Mouse (Mus musculus) forebrain, embryonic 10.5 days (tissue): Measurements from ENCODE around the gene Dmwd. TPM values are rescaled to one million over a fixed set of nuclear protein-coding genes. Genes with fewer than 3 reads are reported as not detected.

Experiments used
- DNase-seq: peaks from one replicate; pipeline ENCODE4 v3.0.0-alpha.2; 2017; ENCODE audit warnings: low spot score; ENCODE audit errors: extremely low spot score
- H3K27ac ChIP-seq: fragments of 300-500 bp; sonication (generic); 2 replicates; pipeline ENCODE4 v1.5.1; 2016; ENCODE audit warnings: mild to moderate bottlenecking
- H3K27me3 ChIP-seq: fragments of 300-500 bp; sonication (generic); 2 replicates; pipeline ENCODE4 v1.6.1; 2016; ENCODE audit warnings: mild to moderate bottlenecking; ENCODE audit not compliant: poor library complexity, severe bottlenecking
- H3K36me3 ChIP-seq: fragments of 300-500 bp; sonication (generic); replicated peaks from 2 replicates; pipeline ENCODE4 v1.6.1; 2016; ENCODE audit warnings: mild to moderate bottlenecking, moderate library complexity
- H3K4me1 ChIP-seq: fragments of 300-500 bp; sonication (generic); 2 replicates; pipeline ENCODE4 v1.6.1; 2016
- H3K4me3 ChIP-seq: fragments of 300-500 bp; sonication (generic); 2 replicates; pipeline ENCODE4 v1.5.1; 2016; ENCODE audit warnings: mild to moderate bottlenecking, moderate library complexity
- H3K9me3 ChIP-seq: fragments of 300-500 bp; sonication (generic); 2 replicates; pipeline ENCODE4 v1.6.1; 2016; ENCODE audit warnings: mild to moderate bottlenecking, moderate library complexity
- WGBS: fragments of 180-500 bp; shearing (Covaris S2); methylation state at CpG from one replicate; pipeline ENCODE4 v1.1.7; 2016; 5-methylcytosine and 5-hydroxymethylcytosine counted together
- polyA plus RNA-seq: library from polyadenylated mRNA; unstranded; fragments of >200 nt; fragmentation: Nextera tagmentation; extraction: Ambion mirVana; gene quantifications from 2 replicates; pipeline ENCODE4 v1.2.1, GENCODE M21; 2016

The Dmwd gene
- polyA plus RNA-seq, 1 experiment from 2014 or later, result 16.3 TPM

DNA sequence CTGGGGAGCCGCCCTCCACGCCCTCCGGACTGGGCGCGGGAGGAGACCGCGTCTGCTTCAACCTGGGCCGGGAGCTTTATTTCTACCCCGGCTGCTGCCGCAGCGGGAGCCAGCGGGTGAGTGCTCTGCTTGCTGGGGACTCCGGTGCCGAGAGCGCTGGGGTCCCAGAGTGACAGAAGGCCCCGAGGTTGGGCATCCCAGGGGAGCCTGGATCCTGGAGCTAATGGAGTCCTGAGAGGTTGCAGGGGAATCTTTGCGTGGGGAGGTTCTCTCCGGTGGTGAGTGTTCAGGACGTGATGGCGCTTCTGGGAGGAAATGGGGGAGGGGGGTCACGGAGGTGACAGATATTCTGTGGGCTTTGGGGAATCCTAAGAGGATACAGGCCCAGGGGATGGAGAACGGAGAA lies 562 bp downstream of the Dmwd start:
- peaks cover 42% of the 10 kb centered on the region for H3K36me3 ChIP-seq
- peak overlapping the region; percentile 94 for H3K27ac ChIP-seq
- peak overlapping the region; percentile 99 for H3K4me3 ChIP-seq
- peaks cover 24% of the 10 kb centered on the region for H3K4me1 ChIP-seq
- peak; percentile 23 for DNase-seq
- no peaks in the 10 kb centered on the region for H3K27me3 ChIP-seq
- no peaks in the 10 kb centered on the region for H3K9me3 ChIP-seq
- under 1% methylated on average over 22 of the region's 22 CpGs for WGBS

GRCm38 (mm10) chr7:19077761-19078160 lies 1.7 kb downstream of the Dmwd start:
- no peak overlapping the region; the same call in 1 of the 2 replicates for H3K27ac ChIP-seq
- peaks cover 54% of the 10 kb centered on the region for H3K36me3 ChIP-seq
- peak; percentile 13 for DNase-seq

GRCm38 (mm10) chr7:19078732-19079131 lies 2.7 kb downstream of the Dmwd start:
- WGBS, result 88% methylated on average over 3 of the region's 3 CpGs
- Histone ChIP-seq H3K4me1 (peaks cover 46% of the 10 kb centered on the region), H3K27me3 (no peaks in the 10 kb centered on the region), H3K27ac (no peak overlapping the region), H3K9me3 (no peaks in the 10 kb centered on the region), H3K4me3 (no peak overlapping the region), H3K36me3 (peaks cover 63% of the 10 kb centered on the region)
- DNase-seq, result peak; percentile 12

More at GRCm38 (mm10) chr7:19077761-19078160, 1.7 kb downstream of the Dmwd start:
- H3K4me1 ChIP-seq, result peaks cover 36% of the 10 kb centered on the region
- no peaks in the 10 kb centered on the region for H3K9me3 ChIP-seq
- 85% methylated on average over 14 of the region's 14 CpGs for WGBS
- H3K4me3 ChIP-seq, result peak overlapping the region; percentile 99
- no peaks in the 10 kb centered on the region for H3K27me3 ChIP-seq

- Histone ChIP-seq H3K4me1 (peaks cover 59% of the 10 kb centered on the region), H3K27ac (no peak overlapping the region), H3K9me3 (no peaks in the 10 kb centered on the region), H3K4me3 (no peak overlapping the region), H3K27me3 (peaks cover 4% of the 10 kb centered on the region; the same call in 1 of the 2 replicates), H3K36me3 (peaks cover 77% of the 10 kb centered on the region)
- DNase-seq, result no peak
- WGBS, result 92% methylated on average over 19 of the region's 19 CpGs
Measured at GRCm38 (mm10) chr7:19080451-19080950, 4.5 kb downstream of the Dmwd start.

GRCm38 (mm10) chr7:19082171-19082570 lies 6.1 kb downstream of the Dmwd start:
- H3K4me1 ChIP-seq, result peaks cover 63% of the 10 kb centered on the region
- H3K27ac ChIP-seq, result no peak overlapping the region
- peaks cover 86% of the 10 kb centered on the region for H3K36me3 ChIP-seq
- DNase-seq, result no peak
- no peaks in the 10 kb centered on the region for H3K9me3 ChIP-seq
- no peak overlapping the region for H3K4me3 ChIP-seq
- peaks cover 17% of the 10 kb centered on the region for H3K27me3 ChIP-seq
- WGBS, result 86% methylated on average over 4 of the region's 4 CpGs

GRCm38 (mm10) chr7:19083096-19083495 lies 7.1 kb downstream of the Dmwd start:
- peaks cover 89% of the 10 kb centered on the region for H3K36me3 ChIP-seq
- no peaks in the 10 kb centered on the region for H3K9me3 ChIP-seq
- peaks cover 20% of the 10 kb centered on the region for H3K27me3 ChIP-seq
- H3K4me3 ChIP-seq, result 0 out of 2 replicates have a peak overlapping the region, but pooled peaks have one; percentile 2
- H3K4me1 ChIP-seq, result peaks cover 57% of the 10 kb centered on the region
- no peak overlapping the region for H3K27ac ChIP-seq
- DNase-seq, result no peak
- WGBS, result 65% methylated on average over 6 of the region's 6 CpGs

GRCm38 (mm10) chr7:19083701-19084100 lies 7.7 kb downstream of the Dmwd start, which contains the start of gene Dmpk:
Gene Dmpk (plus strand): TSS chr7:19083849.
- Histone ChIP-seq H3K4me3 (peak within 1 kb of the TSS; percentile 11; the same call in 1 of the 2 replicates), H3K36me3 (peaks cover 89% of the 10 kb centered on the region), H3K9me3 (no peaks in the 10 kb centered on the region), H3K4me1 (peaks cover 56% of the 10 kb centered on the region), H3K27ac (peak within 1 kb of the TSS; percentile 30; the same call in 1 of the 2 replicates), H3K27me3 (peaks cover 20% of the 10 kb centered on the region)
- WGBS, result 56% methylated on average over 10 of the region's 10 CpGs
- DNase-seq, result no peak

DNA sequence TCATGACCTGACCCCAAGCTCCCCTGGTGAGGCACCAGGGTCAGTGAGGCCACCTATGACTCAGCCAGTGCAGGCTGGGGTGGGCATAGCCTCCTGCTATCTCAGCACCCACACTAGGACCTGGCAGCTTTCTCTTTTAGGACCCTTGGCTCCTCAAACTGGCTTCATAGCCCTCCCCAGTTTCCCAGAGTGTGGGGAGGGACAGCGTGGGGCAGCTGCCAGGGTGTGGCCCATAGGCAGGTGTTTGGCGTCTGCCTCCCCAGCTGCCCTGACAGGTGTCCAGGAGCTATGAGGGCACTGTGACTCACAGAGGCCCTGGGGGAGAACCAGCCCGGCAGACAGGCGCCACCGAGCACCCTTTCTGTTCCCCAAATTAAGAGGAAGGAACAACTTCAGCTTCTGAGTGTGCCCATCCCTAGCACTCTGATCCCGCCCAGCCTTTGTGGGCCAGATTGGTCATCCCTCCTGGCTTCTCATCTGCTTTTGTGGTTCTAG lies 8.3 kb downstream of the Dmwd start:
- H3K36me3 ChIP-seq, result peaks cover 89% of the 10 kb centered on the region
- peak overlapping the region; percentile 11; the same call in 1 of the 2 replicates for H3K4me3 ChIP-seq
- H3K4me1 ChIP-seq, result peaks cover 56% of the 10 kb centered on the region
- 82% methylated on average over 6 of the region's 6 CpGs for WGBS
- no peaks in the 10 kb centered on the region for H3K9me3 ChIP-seq
- DNase-seq, result no peak
- H3K27ac ChIP-seq, result no peak overlapping the region
- peaks cover 20% of the 10 kb centered on the region for H3K27me3 ChIP-seq

GRCm38 (mm10) chr7:19084921-19085473 lies 9.0 kb downstream of the Dmwd start:
- Histone ChIP-seq H3K4me3 (peak overlapping the region; percentile 31; the same call in 1 of the 2 replicates), H3K27ac (no peak overlapping the region)

DNA sequence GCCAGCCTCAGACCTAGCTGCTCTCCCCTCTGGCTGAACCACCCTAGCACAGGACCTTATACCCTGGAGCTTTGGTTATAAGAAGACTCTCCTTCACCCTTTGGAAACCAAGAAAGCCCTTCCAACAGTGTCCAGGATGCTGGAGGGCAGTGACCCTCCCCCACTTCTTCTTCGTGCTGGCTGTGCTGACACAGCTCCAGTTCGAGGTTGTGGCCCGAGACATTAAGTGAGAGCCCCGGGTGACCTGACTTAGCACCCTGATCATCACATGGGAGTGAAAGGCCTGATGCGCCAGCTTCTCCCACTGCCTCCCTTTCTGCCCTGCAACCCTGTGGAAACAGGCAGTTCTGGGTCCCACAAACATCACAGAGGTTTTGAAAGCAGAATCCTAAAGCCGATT lies 9.5 kb downstream of the Dmwd start:
- H3K27ac ChIP-seq, result no peak overlapping the region
- WGBS, result 11% methylated on average over 6 of the region's 6 CpGs

More at GRCm38 (mm10) chr7:19084921-19085473, 9.0 kb downstream of the Dmwd start:
- peaks cover 56% of the 10 kb centered on the region for H3K4me1 ChIP-seq
- H3K27me3 ChIP-seq, result peaks cover 23% of the 10 kb centered on the region
- DNase-seq, result no peak
- H3K36me3 ChIP-seq, result peaks cover 89% of the 10 kb centered on the region
- 22% methylated on average over 9 of the region's 9 CpGs for WGBS
- no peaks in the 10 kb centered on the region for H3K9me3 ChIP-seq

GRCm38 (mm10) chr7:19086042-19086441 lies 10.0 kb downstream of the Dmwd start:
- H3K36me3 ChIP-seq, result peaks cover 89% of the 10 kb centered on the region
- WGBS, result 10% methylated on average over 14 of the region's 14 CpGs

More for the DNA sequence above, 9.5 kb downstream of the Dmwd start:
- no peak for DNase-seq
- H3K4me1 ChIP-seq, result peaks cover 56% of the 10 kb centered on the region
- H3K4me3 ChIP-seq, result peak overlapping the region; percentile 31
- H3K9me3 ChIP-seq, result no peaks in the 10 kb centered on the region
- H3K36me3 ChIP-seq, result peaks cover 89% of the 10 kb centered on the region
- H3K27me3 ChIP-seq, result peaks cover 28% of the 10 kb centered on the region

DNA sequence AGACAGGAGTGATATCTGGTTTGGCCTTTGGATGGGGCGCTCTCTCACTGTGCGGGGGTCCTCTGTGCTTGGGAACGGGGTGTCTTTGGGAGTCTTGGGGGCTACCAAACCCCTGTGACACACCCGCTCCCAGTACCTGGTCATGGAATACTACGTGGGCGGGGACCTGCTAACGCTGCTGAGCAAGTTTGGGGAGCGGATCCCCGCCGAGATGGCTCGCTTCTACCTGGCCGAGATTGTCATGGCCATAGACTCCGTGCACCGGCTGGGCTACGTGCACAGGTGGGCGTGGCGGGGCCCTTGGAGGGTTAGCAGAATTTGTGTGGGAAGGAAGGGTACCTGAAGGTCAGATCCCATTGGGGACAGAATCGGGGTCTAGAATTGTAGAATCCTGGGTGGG lies 10.7 kb downstream of the Dmwd start:
- Histone ChIP-seq H3K27ac (no peak overlapping the region), H3K9me3 (no peaks in the 10 kb centered on the region), H3K36me3 (peaks cover 89% of the 10 kb centered on the region), H3K4me1 (peaks cover 61% of the 10 kb centered on the region), H3K4me3 (peak overlapping the region; percentile 31; the same call in 1 of the 2 replicates), H3K27me3 (peaks cover 41% of the 10 kb centered on the region)
- DNase-seq, result no peak
- 58% methylated on average over 18 of the region's 18 CpGs for WGBS

More at GRCm38 (mm10) chr7:19086042-19086441, 10.0 kb downstream of the Dmwd start:
- Histone ChIP-seq H3K4me1 (peaks cover 57% of the 10 kb centered on the region), H3K27ac (no peak overlapping the region), H3K9me3 (no peaks in the 10 kb centered on the region), H3K4me3 (peak overlapping the region; percentile 31; the same call in 1 of the 2 replicates), H3K27me3 (peaks cover 33% of the 10 kb centered on the region)
- DNase-seq, result peak; percentile 49

DNA sequence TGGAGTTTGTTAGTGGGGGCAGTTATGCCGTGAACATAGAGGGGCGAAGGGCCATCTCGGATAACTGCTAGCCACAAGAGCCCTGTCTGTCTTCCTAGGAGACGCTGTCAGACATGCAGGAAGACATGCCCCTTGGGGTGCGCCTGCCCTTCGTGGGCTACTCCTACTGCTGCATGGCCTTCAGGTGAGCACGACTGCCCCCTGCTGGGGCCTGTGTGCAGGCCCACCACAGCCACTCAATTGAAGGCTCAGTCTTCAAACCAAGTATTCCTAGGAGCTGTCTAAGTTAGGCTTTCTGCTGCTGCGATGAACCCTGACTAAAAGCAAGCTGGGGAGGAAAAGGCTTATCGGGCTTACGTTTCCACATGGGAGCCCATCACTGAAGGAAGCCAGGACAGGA lies 12.8 kb downstream of the Dmwd start:
- H3K4me3 ChIP-seq, result no peak overlapping the region
- peak; percentile 66 for DNase-seq
- no peaks in the 10 kb centered on the region for H3K9me3 ChIP-seq
- peaks cover 60% of the 10 kb centered on the region for H3K4me1 ChIP-seq
- H3K27ac ChIP-seq, result no peak overlapping the region
- WGBS, result 48% methylated on average over 10 of the region's 10 CpGs
- H3K36me3 ChIP-seq, result peaks cover 72% of the 10 kb centered on the region
- H3K27me3 ChIP-seq, result peaks cover 48% of the 10 kb centered on the region
